Mouse (Mus musculus) cortical plate, adult 2 months (tissue): ENCODE data around the gene Afdn.

Experiments used
- CTCF ChIP-seq: fragments of 200-500 bp; IDR thresholded peaks from 2 replicates; pipeline ENCODE4 v1.5.1; 2011; ENCODE audit warnings: mild to moderate bottlenecking, control low read depth, low read length; ENCODE audit not compliant: insufficient read depth; ENCODE audit errors: extremely low read depth
- POLR2A ChIP-seq: fragments of 200-500 bp; IDR thresholded peaks from 2 replicates; pipeline ENCODE4 v1.6.1; 2011; ENCODE audit warnings: mild to moderate bottlenecking, low read length, control low read depth; ENCODE audit not compliant: insufficient read depth; ENCODE audit errors: extremely low read depth

DNA sequence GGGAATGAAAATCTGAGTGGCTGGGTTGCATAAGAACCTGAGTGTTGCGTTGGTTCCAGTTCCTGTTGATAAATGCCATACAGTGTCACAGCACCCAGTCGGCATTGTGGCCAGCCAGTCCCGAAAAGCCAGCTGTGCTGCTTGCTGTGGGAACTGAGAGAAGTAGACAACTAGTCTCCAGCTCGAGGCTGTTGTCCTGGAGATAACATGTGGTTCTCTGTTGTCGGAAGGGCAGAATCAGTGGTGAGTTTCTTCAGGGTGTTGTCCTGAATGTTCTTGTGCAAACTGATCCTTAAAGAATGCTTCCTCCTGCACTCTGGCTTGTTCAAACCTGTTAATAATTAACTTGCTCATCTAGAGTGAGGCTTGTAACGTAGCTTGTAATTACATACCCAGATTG lies 107.1 kb downstream of the Afdn start:
- TF ChIP-seq CTCF (no peak), POLR2A (no peak)
